Mouse (Mus musculus) CH12.LX (cell line): ENCODE data around the gene Foxs1. TPM values are rescaled to one million over a fixed set of nuclear protein-coding genes. Genes with fewer than 3 reads are reported as not detected.

Experiments
- DNase-seq: peaks from one replicate; pipeline ENCODE4 v3.0.0-alpha.2; 2013; ENCODE audit errors: extremely low read depth
- H3K27ac ChIP-seq: 2 replicates; pipeline ENCODE4 v1.5.1; 2012; ENCODE audit warnings: low read depth, mild to moderate bottlenecking, control low read depth, moderate library complexity; ENCODE audit not compliant: insufficient read depth
- H3K27me3 ChIP-seq: replicated peaks from 2 replicates; pipeline ENCODE3; 2012; ENCODE audit warnings: inconsistent platforms
- H3K36me3 ChIP-seq, 2 experiments: replicated peaks in 1 of 2; 2 replicates each; pipeline versions ENCODE3 to v1.6.1; 2012; ENCODE audit warnings: inconsistent platforms in 1 of 2, low read length in 1 of 2, mild to moderate bottlenecking in 1 of 2, mixed read lengths in 1 of 2, moderate library complexity in 1 of 2; ENCODE audit not compliant: control insufficient read depth in 1 of 2, insufficient read depth in 1 of 2
- H3K4me1 ChIP-seq, 2 experiments: 2 replicates each; pipeline ENCODE4 v1.6.1; 2012; ENCODE audit warnings: inconsistent platforms in 1 of 2, moderate library complexity in 1 of 2; ENCODE audit not compliant: insufficient read depth in 2 of 2, control insufficient read depth in 1 of 2
- H3K4me2 ChIP-seq: 2 replicates; pipeline ENCODE4 v1.6.1; 2012; ENCODE audit warnings: low read depth, mild to moderate bottlenecking, control low read depth; ENCODE audit not compliant: poor library complexity, insufficient read depth, severe bottlenecking
- H3K4me3 ChIP-seq, 3 experiments: fragments of 150-350 bp in 1 of 3; sonication (generic) in 1 of 3; replicated peaks in 1 of 3; 2 replicates each; pipeline versions ENCODE3 to v1.5.1; 2011 to 2012; ENCODE audit warnings: low read depth in 2 of 3, low read length in 2 of 3, mild to moderate bottlenecking in 2 of 3, moderate library complexity in 2 of 3, control low read depth in 1 of 3, improper control_type of control experiment in 1 of 3, inconsistent platforms in 1 of 3, mixed read lengths in 1 of 3; ENCODE audit not compliant: poor library complexity in 1 of 3
- H3K79me2 ChIP-seq: replicated peaks from 2 replicates; pipeline ENCODE4 v1.6.1; 2012; ENCODE audit warnings: mild to moderate bottlenecking, moderate library complexity; ENCODE audit not compliant: control insufficient read depth, poor library complexity, insufficient read depth, severe bottlenecking; ENCODE audit errors: extremely low read depth
- H3K9ac ChIP-seq: 2 replicates; pipeline ENCODE4 v1.6.1; 2012; ENCODE audit warnings: low read depth, mild to moderate bottlenecking, control low read depth, moderate library complexity; ENCODE audit not compliant: insufficient read depth
- H3K9me3 ChIP-seq: replicated peaks from 2 replicates; pipeline ENCODE3; 2012; ENCODE audit warnings: low read length, inconsistent platforms, mixed read lengths
- CTCF ChIP-seq, 2 experiments: IDR thresholded peaks in 1 of 2; conservative IDR thresholded peaks in 1 of 2; 2 replicates each; pipeline ENCODE4 v1.5.1; 2011 to 2012; ENCODE audit warnings: low read depth in 2 of 2, low read length in 2 of 2, improper control_type of control experiment in 1 of 2, inconsistent platforms in 1 of 2, mild to moderate bottlenecking in 1 of 2, moderate library complexity in 1 of 2
- ELF1 ChIP-seq: IDR thresholded peaks from 2 replicates; pipeline ENCODE4 v1.6.1; 2014; ENCODE audit warnings: low read depth, mild to moderate bottlenecking, inconsistent platforms, low read length, improper control_type of control experiment
- EP300 ChIP-seq: IDR thresholded peaks from 2 replicates; pipeline ENCODE4 v1.6.1; 2011; ENCODE audit warnings: low read length, improper control_type of control experiment
- ETS1 ChIP-seq: conservative IDR thresholded peaks from 2 replicates; pipeline ENCODE4 v1.6.1; 2012; ENCODE audit warnings: low read depth, mild to moderate bottlenecking, inconsistent platforms, low read length, improper control_type of control experiment, moderate library complexity
- GABPA ChIP-seq: IDR thresholded peaks from 2 replicates; pipeline ENCODE4 v1.6.1; 2012; ENCODE audit warnings: low read depth, low read length, improper control_type of control experiment, inconsistent platforms; ENCODE audit not compliant: insufficient replicate concordance
- HCFC1 ChIP-seq: IDR thresholded peaks from 2 replicates; pipeline ENCODE4 v1.6.1; 2012; ENCODE audit warnings: low read depth, mild to moderate bottlenecking, inconsistent platforms, low read length, improper control_type of control experiment
- IRF4 ChIP-seq: IDR thresholded peaks from 2 replicates; pipeline ENCODE4 v1.6.1; 2014; ENCODE audit warnings: low read depth, mild to moderate bottlenecking, inconsistent platforms, low read length, improper control_type of control experiment
- JUN ChIP-seq: IDR thresholded peaks from 2 replicates; pipeline ENCODE4 v1.6.1; 2011; ENCODE audit warnings: low read depth, mild to moderate bottlenecking, low read length, improper control_type of control experiment, moderate library complexity; ENCODE audit not compliant: insufficient read depth
- KAT2A ChIP-seq: IDR thresholded peaks from 2 replicates; pipeline ENCODE4 v1.6.1; 2012; ENCODE audit warnings: low read length, improper control_type of control experiment, inconsistent platforms; ENCODE audit not compliant: insufficient replicate concordance
- MAFK ChIP-seq: IDR thresholded peaks from 2 replicates; pipeline ENCODE4 v1.6.1; 2011; ENCODE audit warnings: low read length, improper control_type of control experiment; ENCODE audit not compliant: insufficient replicate concordance
- MAX ChIP-seq: IDR thresholded peaks from 2 replicates; pipeline ENCODE4 v1.6.1; 2011; ENCODE audit warnings: low read length, improper control_type of control experiment
- MAZ ChIP-seq: IDR thresholded peaks from 2 replicates; pipeline ENCODE4 v1.6.1; 2012; ENCODE audit warnings: low read depth, mild to moderate bottlenecking, inconsistent platforms, low read length, improper control_type of control experiment, moderate library complexity
- MEF2A ChIP-seq: IDR thresholded peaks from 2 replicates; pipeline ENCODE4 v1.6.1; 2014; ENCODE audit warnings: low read depth, mild to moderate bottlenecking, inconsistent platforms, low read length, improper control_type of control experiment, borderline replicate concordance
- MXI1 ChIP-seq: IDR thresholded peaks from 2 replicates; pipeline ENCODE4 v1.6.1; 2011; ENCODE audit warnings: mild to moderate bottlenecking, low read depth, low read length, improper control_type of control experiment
- MYC ChIP-seq: IDR thresholded peaks from 2 replicates; pipeline ENCODE4 v1.6.1; 2011; ENCODE audit warnings: low read depth, mild to moderate bottlenecking, improper control_type of control experiment, low read length
- NELFE ChIP-seq: IDR thresholded peaks from 2 replicates; pipeline ENCODE4 v1.6.1; 2011; ENCODE audit warnings: low read depth, low read length, improper control_type of control experiment
- NRF1 ChIP-seq: IDR thresholded peaks from 2 replicates; pipeline ENCODE4 v1.6.1; 2014; ENCODE audit warnings: low read depth, mild to moderate bottlenecking, inconsistent platforms, low read length, improper control_type of control experiment, moderate library complexity
- PAX5 ChIP-seq: IDR thresholded peaks from 2 replicates; pipeline ENCODE4 v1.6.1; 2012; ENCODE audit warnings: low read length, inconsistent platforms, mixed read lengths
- POLR2A ChIP-seq: IDR thresholded peaks from 2 replicates; pipeline ENCODE4 v1.6.1; 2011; ENCODE audit warnings: low read depth, mild to moderate bottlenecking, improper control_type of control experiment, low read length
- POLR2AphosphoS2 ChIP-seq: IDR thresholded peaks from 2 replicates; pipeline ENCODE4 v1.6.1; 2011; ENCODE audit warnings: low read depth, low read length, improper control_type of control experiment
- RAD21 ChIP-seq: IDR thresholded peaks from 2 replicates; pipeline ENCODE4 v1.6.1; 2011; ENCODE audit warnings: low read depth, mild to moderate bottlenecking, low read length, improper control_type of control experiment, moderate library complexity
- RCOR1 ChIP-seq: conservative IDR thresholded peaks from 2 replicates; pipeline ENCODE4 v1.6.1; 2012; ENCODE audit warnings: low read depth, mild to moderate bottlenecking, inconsistent platforms, low read length, improper control_type of control experiment
- SIN3A ChIP-seq: IDR thresholded peaks from 2 replicates; pipeline ENCODE4 v1.6.1; 2012; ENCODE audit warnings: low read length, improper control_type of control experiment, inconsistent platforms
- SMC3 ChIP-seq: IDR thresholded peaks from 2 replicates; pipeline ENCODE4 v1.6.1; 2011; ENCODE audit warnings: low read depth, low read length, improper control_type of control experiment
- TBP ChIP-seq: conservative IDR thresholded peaks from 2 replicates; pipeline ENCODE4 v1.6.1; 2011; ENCODE audit warnings: low read depth, low read length, improper control_type of control experiment
- TCF12 ChIP-seq: IDR thresholded peaks from 2 replicates; pipeline ENCODE4 v1.6.1; 2014; ENCODE audit warnings: low read depth, mild to moderate bottlenecking, inconsistent platforms, low read length, improper control_type of control experiment
- UBTF ChIP-seq: IDR thresholded peaks from 2 replicates; pipeline ENCODE4 v1.6.1; 2012; ENCODE audit warnings: low read depth, mild to moderate bottlenecking, inconsistent platforms, low read length, improper control_type of control experiment, moderate library complexity
- USF2 ChIP-seq: conservative IDR thresholded peaks from 2 replicates; pipeline ENCODE4 v1.6.1; 2011; ENCODE audit warnings: low read depth, low read length, improper control_type of control experiment
- ZC3H11A ChIP-seq: IDR thresholded peaks from 2 replicates; pipeline ENCODE4 v1.6.1; 2012; ENCODE audit warnings: low read depth, mild to moderate bottlenecking, inconsistent platforms, low read length, improper control_type of control experiment
- ZKSCAN1 ChIP-seq: IDR thresholded peaks from 2 replicates; pipeline ENCODE4 v1.6.1; 2012; ENCODE audit warnings: low read depth, inconsistent platforms, low read length, improper control_type of control experiment, borderline replicate concordance
- ZMIZ1 ChIP-seq: IDR thresholded peaks from 2 replicates; pipeline ENCODE4 v1.6.1; 2012; ENCODE audit warnings: low read depth, mild to moderate bottlenecking, inconsistent platforms, low read length, improper control_type of control experiment
- ZNF384 ChIP-seq: IDR thresholded peaks from 2 replicates; pipeline ENCODE4 v1.6.1; 2012; ENCODE audit warnings: low read depth, low read length, improper control_type of control experiment, inconsistent platforms
- dilution Hi-C: fragments of 300-500 bp; cut with MboI; formaldehyde crosslinking; loops from 2 replicates; pipeline ENCODE4 v1.14.3; 2020; ENCODE audit warnings: low sequenced_read_pairs; ENCODE audit not compliant: extremely low pct_unique_long_range_greater_than_20kb, extremely low pct_ligation_motif_present
- in situ Hi-C: fragments of 300-500 bp; cut with MboI; formaldehyde crosslinking; loops from 3 replicates; pipeline ENCODE4 v1.14.3; 2019; ENCODE audit warnings: low sequenced_read_pairs, low pct_ligation_motif_present, low pct_unique_long_range_greater_than_20kb, mixed read lengths
- polyA plus RNA-seq: library from polyadenylated mRNA; unstranded; fragments of >175 nt; gene quantifications from 2 replicates; pipeline ENCODE4 v1.2.1, GENCODE M21; 2012; ENCODE audit warnings: low read depth; ENCODE audit not compliant: insufficient read length
- total RNA-seq, 2 experiments: library from RNA; depleted of rRNA; stranded (reverse); fragments of 300-350 nt in 1 of 2; fragments of >200 nt in 1 of 2; gene quantifications; 2 replicates each; pipeline ENCODE4 v1.2.3; 2012 to 2014

Foxs1 gene
- total and polyA plus RNA-seq, 3 experiments, result 6.1 to 9.5 (median 9.1) TPM

GRCm38 (mm10) chr2:152965555-152965954, 32.5 kb upstream of the Foxs1 start:
- peaks cover 44% of the 10 kb centered on the region for H3K27me3 ChIP-seq
- H3K9ac ChIP-seq, result no peak overlapping the region
- H3K36me3 ChIP-seq, result no peaks in the 10 kb centered on the region
- no peaks in the 10 kb centered on the region for H3K79me2 ChIP-seq
- no peak for DNase-seq
- peaks cover 3% of the 10 kb centered on the region for H3K9me3 ChIP-seq
- no peak for TF ChIP-seq USF2
- TF ChIP-seq POLR2A, result no peak
- TF ChIP-seq MEF2A, result no peak
- TF ChIP-seq GABPA, result no peak
- no peak for TF ChIP-seq ZNF384
- no peak for TF ChIP-seq KAT2A
- TF ChIP-seq TCF12, result no peak
- in situ Hi-C loops (no loop called here), dilution Hi-C loops (no loop called here)
- H3K4me1 ChIP-seq, result no peaks in the 10 kb centered on the region
- no peak overlapping the region for H3K4me3 ChIP-seq
- H3K4me2 ChIP-seq, result no peak overlapping the region
- no peak overlapping the region for H3K27ac ChIP-seq

- no peaks in the 10 kb centered on the region for H3K4me1 ChIP-seq
- H3K4me3 ChIP-seq, result peak within 1 kb of the TSS; percentile 32 to 61 (median 33)
- peaks cover 3% of the 10 kb centered on the region for H3K9me3 ChIP-seq
- H3K4me2 ChIP-seq, result peak within 1 kb of the TSS; percentile 87
- H3K27me3 ChIP-seq, result peaks cover 55% of the 10 kb centered on the region
- H3K9ac ChIP-seq, result peak within 1 kb of the TSS; percentile 68
- no peaks in the 10 kb centered on the region for H3K36me3 ChIP-seq
- no peak within 1 kb of the TSS for H3K27ac ChIP-seq
- peak; percentile 74 for DNase-seq
- dilution Hi-C loops, result no loop called here
- H3K79me2 ChIP-seq, result no peaks in the 10 kb centered on the region
- in situ Hi-C loops, result no loop called here
- TF ChIP-seq MAZ, result no peak
- peak; percentile 98 for TF ChIP-seq SIN3A
- no peak for TF ChIP-seq MAFK
- TF ChIP-seq MXI1, result peak; percentile 99
- TF ChIP-seq IRF4, result no peak
- TF ChIP-seq NELFE, result no peak
- TF ChIP-seq UBTF, result no peak
- no peak for TF ChIP-seq GABPA
- peak; percentile 7; the same call in 1 of the 2 replicates for TF ChIP-seq ELF1
- no peak for TF ChIP-seq JUN
- TF ChIP-seq ZMIZ1, result no peak
- TF ChIP-seq RAD21, result no peak
- TF ChIP-seq ZKSCAN1, result no peak
- TF ChIP-seq ZNF384, result no peak; the same call in 1 of the 2 replicates
- TF ChIP-seq SMC3, result no peak
- no peak for TF ChIP-seq ETS1
- TF ChIP-seq USF2, result no peak
- TF ChIP-seq MAX, result peak; percentile 83
- peak; percentile 87 for TF ChIP-seq HCFC1
- no peak for TF ChIP-seq RCOR1
- TF ChIP-seq EP300, result no peak
- TF ChIP-seq CTCF (conservative IDR thresholded peaks at IDR 0.05 in 1 of 2, IDR thresholded peaks at IDR 0.05 in 1 of 2; ENCODE audit: low read depth in 2 of 2, low read length in 2 of 2), result no peak
- TF ChIP-seq MYC, result peak; percentile 89
- no peak for TF ChIP-seq TBP
- TF ChIP-seq POLR2A, result no peak
- TF ChIP-seq POLR2AphosphoS2, result no peak
- no peak for TF ChIP-seq NRF1
- no peak for TF ChIP-seq PAX5
- 0 out of 2 replicates have a peak, but pooled peaks have one; percentile 20 for TF ChIP-seq MEF2A
- TF ChIP-seq ZC3H11A, result no peak
These were observed 29.2 kb upstream of the Foxs1 start, which contains the start of gene Ttll9 for GRCm38 (mm10) chr2:152962091-152962793. Ttll9 (plus strand) TSS chr2:152962485.
